Mouse (Mus musculus) liver, postnatal 0 days (tissue): ENCODE results near the gene Gm10142.
"Not testable (repeated sequence)": the region's sequence is repeated elsewhere in the genome, so short reads cannot be mapped to it uniquely, and the experiment has no call there.

ENCODE experiments used
- CTCF ChIP-seq: sonication (generic); IDR thresholded peaks from 2 replicates; pipeline ENCODE4 v1.5.1; 2016; ENCODE audit warnings: antibody characterized with exemption, low read depth
- EP300 ChIP-seq: IDR thresholded peaks from 2 replicates; pipeline ENCODE4 v1.6.1; 2016; ENCODE audit warnings: antibody characterized with exemption, low read depth, mild to moderate bottlenecking

GRCm38 (mm10) chr10:77741924-77742688, 26.5 kb downstream of the Gm10142 start, which contains the start of gene Gm18596:
- not testable (repeated sequence) for TF ChIP-seq CTCF, EP300
